Mouse (Mus musculus): Measurements from ENCODE around the gene Slc29a4.

DNA sequence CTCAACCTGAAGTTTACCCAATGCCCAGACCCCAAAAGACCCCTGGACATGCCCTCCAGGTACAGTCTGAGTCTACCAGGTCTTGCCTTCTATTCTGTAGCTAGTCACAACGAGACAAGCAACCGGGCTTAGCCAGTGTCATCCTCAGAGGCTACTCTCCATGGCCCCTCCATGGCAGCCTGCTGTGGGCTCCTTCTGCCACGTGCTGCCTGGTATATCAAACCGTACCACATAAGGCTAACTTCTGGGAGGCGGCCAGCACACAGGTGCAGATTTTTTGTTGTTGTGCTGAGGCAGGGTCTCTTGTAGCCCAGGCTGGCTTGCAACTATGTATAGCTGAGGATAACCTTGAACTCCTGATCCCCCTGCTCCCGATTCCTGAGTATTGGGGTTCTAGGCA, 23.7 kb downstream of the Slc29a4 start:
- no peak for TF ChIP-seq CTCF (IDR thresholded peaks at IDR 0.05; ENCODE audit: low read depth)
- TF ChIP-seq EP300 (IDR thresholded peaks at IDR 0.05; ENCODE audit: low read depth): no peak

Data from heart, postnatal 0 days (tissue).